Comparison of ENCODE assay signal across 24 mouse cellular contexts in genomic region chr2:72596994-72597925, GRCm38 (mm10).
DNase-seq lines count a peak whose midpoint lies in the region; ATAC-seq and TF ChIP-seq lines count a peak whose summit lies in the region.
"Had no signal": no experiment of that assay in that cellular context is flagged by ENCODE, and none has a peak within 500 bp of the region (broad histone marks: within the 10 kb centered on the region; RNA-seq: fewer than 3 reads in every experiment).

No protein-coding gene starts in this region.

- ATAC-seq in forebrain, embryonic 13.5 days, result no peak
- no peak for ATAC-seq in forebrain, embryonic 15.5 days (replicated peaks)
- no peak for ATAC-seq in liver, postnatal 0 days
- no peak for ATAC-seq in liver, embryonic 12.5 days
- ATAC-seq: intestine, embryonic 15.5 days had no signal

- no peak for DNase-seq in liver, postnatal 0 days
- peak; percentile 17 for DNase-seq in retina, postnatal 1 day
- DNase-seq in retina, embryonic 14.5 days (ENCODE audit: low spot score), result no peak
- no peak for DNase-seq in gastrocnemius, postnatal 4 days (ENCODE audit: low spot score in 2 of 2)
- no peak for DNase-seq in left cerebral cortex, postnatal 10 days (ENCODE audit: extremely low spot score in 1 of 2, low spot score in 2 of 2)
- DNase-seq: cerebellum, adult 9-11 months; gastrocnemius, postnatal 10 days; heart, adult 2 months; heart, postnatal 36 days; kidney, adult 9 months; kidney, postnatal 36 days; left cerebral cortex, postnatal 4 days; liver; lung, adult 18-20 months; right cerebral cortex, postnatal 4 days; thymus, adult 2 months had no signal

- no peaks in the 10 kb centered on the region for H3K9me3 ChIP-seq in forebrain, embryonic 13.5 days (replicated peaks)
- no peaks in the 10 kb centered on the region for H3K9me3 ChIP-seq in forebrain, embryonic 15.5 days
- no peaks in the 10 kb centered on the region for H3K9me3 ChIP-seq in liver, postnatal 0 days (ENCODE audit: low read length)
- no peaks in the 10 kb centered on the region for H3K9me3 ChIP-seq in liver, embryonic 12.5 days (replicated peaks)
- H3K9me3 ChIP-seq: embryonic facial prominence, embryonic 12.5 days; intestine, embryonic 15.5 days had no signal

- peak overlapping the region; percentile 17 for H3K4me2 ChIP-seq in forebrain, embryonic 13.5 days
- no peak overlapping the region for H3K4me2 ChIP-seq in forebrain, embryonic 15.5 days (replicated peaks)
- no peak overlapping the region for H3K4me2 ChIP-seq in liver, postnatal 0 days (ENCODE audit: low read depth, low read length)
- H3K4me2 ChIP-seq in liver, embryonic 12.5 days, result no peak overlapping the region
- H3K4me2 ChIP-seq: embryonic facial prominence, embryonic 12.5 days; intestine, embryonic 15.5 days had no signal

- WGBS in forebrain, embryonic 13.5 days, result 63% methylated on average over 14 of the region's 14 CpGs
- WGBS in forebrain, embryonic 15.5 days, result 49% methylated on average over 14 of the region's 14 CpGs
- 67% methylated on average over 14 of the region's 14 CpGs for WGBS in liver, postnatal 0 days (ENCODE audit: insufficient replicate concordance)
- 61% methylated on average over 14 of the region's 14 CpGs for WGBS in liver, embryonic 12.5 days (ENCODE audit: insufficient replicate concordance)

- no peak overlapping the region for H3K4me3 ChIP-seq in forebrain, embryonic 13.5 days
- H3K4me3 ChIP-seq in forebrain, embryonic 15.5 days, result no peak overlapping the region
- no peak overlapping the region for H3K4me3 ChIP-seq in liver, postnatal 0 days (ENCODE audit: low read depth, low read length)
- no peak overlapping the region for H3K4me3 ChIP-seq in liver, embryonic 12.5 days
- H3K4me3 ChIP-seq: embryonic facial prominence, embryonic 12.5 days; erythroblast, embryonic 14.5 days; heart, adult 2 months; intestine, embryonic 15.5 days; megakaryocyte, embryonic 14.5 days; myocyte had no signal

- H3K9ac ChIP-seq in forebrain, embryonic 13.5 days, result no peak overlapping the region
- H3K9ac ChIP-seq in forebrain, embryonic 15.5 days (replicated peaks), result no peak overlapping the region
- no peak overlapping the region for H3K9ac ChIP-seq in liver, postnatal 0 days (replicated peaks)
- H3K9ac ChIP-seq in liver, embryonic 12.5 days, result no peak overlapping the region
- H3K9ac ChIP-seq: embryonic facial prominence, embryonic 12.5 days; intestine, embryonic 15.5 days had no signal

- peaks cover 42% of the 10 kb centered on the region for H3K4me1 ChIP-seq in forebrain, embryonic 13.5 days
- peaks cover 19% of the 10 kb centered on the region for H3K4me1 ChIP-seq in forebrain, embryonic 15.5 days
- no peaks in the 10 kb centered on the region for H3K4me1 ChIP-seq in liver, postnatal 0 days (ENCODE audit: insufficient read depth)
- H3K4me1 ChIP-seq in liver, embryonic 12.5 days, result no peaks in the 10 kb centered on the region
- H3K4me1 ChIP-seq: embryonic facial prominence, embryonic 12.5 days; intestine, embryonic 15.5 days; megakaryocyte, embryonic 14.5 days had no signal

- no peak for TF ChIP-seq CTCF in liver, postnatal 0 days (IDR thresholded peaks at IDR 0.05; ENCODE audit: low read depth)

- 0 out of 2 replicates have a peak, but pooled peaks have one; percentile 33 for TF ChIP-seq EP300 in liver, postnatal 0 days (IDR thresholded peaks at IDR 0.05; ENCODE audit: low read depth)

- 0 out of 2 replicates have a peak, but pooled peaks cover 6% of the 10 kb centered on the region for H3K27me3 ChIP-seq in forebrain, embryonic 13.5 days
- H3K27me3 ChIP-seq in forebrain, embryonic 15.5 days, result no peaks in the 10 kb centered on the region
- H3K27me3 ChIP-seq in liver, postnatal 0 days (ENCODE audit: insufficient read depth, low read length), result no peaks in the 10 kb centered on the region
- H3K27me3 ChIP-seq in liver, embryonic 12.5 days (replicated peaks), result 0 out of 2 replicates have a peak, but pooled peaks cover 3% of the 10 kb centered on the region
- H3K27me3 ChIP-seq: embryonic facial prominence, embryonic 12.5 days; intestine, embryonic 15.5 days; megakaryocyte, embryonic 14.5 days had no signal

- no peak overlapping the region for H3K27ac ChIP-seq in forebrain, embryonic 13.5 days
- no peak overlapping the region for H3K27ac ChIP-seq in forebrain, embryonic 15.5 days (replicated peaks)
- H3K27ac ChIP-seq in liver, postnatal 0 days (ENCODE audit: low read depth), result no peak overlapping the region
- no peak overlapping the region for H3K27ac ChIP-seq in liver, embryonic 12.5 days
- H3K27ac ChIP-seq: embryonic facial prominence, embryonic 12.5 days; heart, adult 2 months; intestine, embryonic 15.5 days had no signal

- intact Hi-C loops in left cerebral cortex, postnatal 10 days (cut with DNase I), result no loop called here

- no peaks in the 10 kb centered on the region for H3K36me3 ChIP-seq in forebrain, embryonic 13.5 days (ENCODE audit: poor library complexity, severe bottlenecking)
- H3K36me3 ChIP-seq in forebrain, embryonic 15.5 days, result no peaks in the 10 kb centered on the region
- H3K36me3 ChIP-seq in liver, postnatal 0 days (replicated peaks; ENCODE audit: insufficient read depth, low read length), result no peaks in the 10 kb centered on the region
- no peaks in the 10 kb centered on the region for H3K36me3 ChIP-seq in liver, embryonic 12.5 days
- H3K36me3 ChIP-seq: embryonic facial prominence, embryonic 12.5 days; intestine, embryonic 15.5 days had no signal
